In genomic region chr5:53023432-53023831, GRCm38 (mm10) we compare ENCODE assay signal across 28 mouse cellular contexts. TPM values are rescaled to one million over a fixed set of nuclear protein-coding genes. Genes with fewer than 3 reads are reported as not detected.
A peak's percentile ranks its signal among the peaks of the same experiment; 100 is the strongest.
DNase-seq lines count a peak whose midpoint lies in the region; ATAC-seq lines count a peak whose summit lies in the region.
"Had no signal": no experiment of that assay in that cellular context is flagged by ENCODE, and none has a peak within 500 bp of the region (broad histone marks: within the 10 kb centered on the region; RNA-seq: fewer than 3 reads in every experiment).

No protein-coding gene starts in this region.

- no peaks in the 10 kb centered on the region for H3K36me3 ChIP-seq in forebrain, embryonic 15.5 days
- H3K36me3 ChIP-seq in forebrain, embryonic 13.5 days (ENCODE audit: poor library complexity, severe bottlenecking), result no peaks in the 10 kb centered on the region
- H3K36me3 ChIP-seq in kidney, embryonic 15.5 days, result no peaks in the 10 kb centered on the region
- H3K36me3 ChIP-seq in intestine, embryonic 16.5 days (ENCODE audit: control insufficient read depth, insufficient read depth, low read length), result no peaks in the 10 kb centered on the region
- H3K36me3 ChIP-seq: embryonic facial prominence, embryonic 12.5 days; embryonic facial prominence, embryonic 15.5 days; heart, embryonic 12.5 days; heart, embryonic 15.5 days; hindbrain, embryonic 10.5 days; hindbrain, embryonic 13.5 days had no signal

- 19% methylated on average over 2 of the region's 2 CpGs for WGBS in forebrain, embryonic 15.5 days
- WGBS in forebrain, embryonic 13.5 days, result 23% methylated on average over 2 of the region's 2 CpGs
- WGBS in kidney, embryonic 15.5 days, result 64% methylated on average over 2 of the region's 2 CpGs
- WGBS in intestine, embryonic 16.5 days, result 57% methylated on average over 2 of the region's 2 CpGs

- H3K4me3 ChIP-seq in forebrain, embryonic 15.5 days, result no peak overlapping the region
- H3K4me3 ChIP-seq in forebrain, embryonic 13.5 days, result no peak overlapping the region
- no peak overlapping the region for H3K4me3 ChIP-seq in kidney, embryonic 15.5 days (replicated peaks)
- no peak overlapping the region for H3K4me3 ChIP-seq in intestine, embryonic 16.5 days (ENCODE audit: low read length)
- H3K4me3 ChIP-seq: embryonic facial prominence, embryonic 12.5 days; embryonic facial prominence, embryonic 15.5 days; heart, embryonic 12.5 days; heart, embryonic 15.5 days; hindbrain, embryonic 10.5 days; hindbrain, embryonic 13.5 days had no signal

- no peak for DNase-seq in kidney, adult 18-20 months
- no peak for DNase-seq in gastrocnemius, postnatal 25 days
- DNase-seq in spleen, adult 18-20 months, result no peak
- DNase-seq: adrenal gland, postnatal 14 days; cerebellum, adult 11 months; cerebellum, adult 2 months; cerebellum, adult 9-11 months; cerebellum, postnatal 25 days; gastrocnemius, postnatal 10 days; heart, adult 18-20 months; heart, postnatal 10 days; heart, postnatal 36 days had no signal

- H3K27me3 ChIP-seq in forebrain, embryonic 15.5 days, result no peaks in the 10 kb centered on the region
- no peaks in the 10 kb centered on the region for H3K27me3 ChIP-seq in forebrain, embryonic 13.5 days
- peaks cover 3% of the 10 kb centered on the region; the same call in 1 of the 2 replicates for H3K27me3 ChIP-seq in kidney, embryonic 15.5 days
- no peaks in the 10 kb centered on the region for H3K27me3 ChIP-seq in intestine, embryonic 16.5 days (replicated peaks; ENCODE audit: control insufficient read depth, insufficient read depth, low read length)
- H3K27me3 ChIP-seq: embryonic facial prominence, embryonic 12.5 days; embryonic facial prominence, embryonic 15.5 days; heart, embryonic 12.5 days; heart, embryonic 15.5 days had no signal

- H3K27ac ChIP-seq in forebrain, embryonic 15.5 days (replicated peaks), result no peak overlapping the region
- H3K27ac ChIP-seq in forebrain, embryonic 13.5 days, result no peak overlapping the region
- no peak overlapping the region for H3K27ac ChIP-seq in kidney, embryonic 15.5 days
- peak overlapping the region; percentile 60; the same call in 1 of the 2 replicates for H3K27ac ChIP-seq in intestine, embryonic 16.5 days (ENCODE audit: low read length)
- H3K27ac ChIP-seq: embryonic facial prominence, embryonic 12.5 days; embryonic facial prominence, embryonic 15.5 days; heart, embryonic 15.5 days; hindbrain, embryonic 10.5 days; hindbrain, embryonic 13.5 days had no signal

- 0 out of 2 replicates have a peak, but pooled peaks have one; percentile 13 for ATAC-seq in forebrain, embryonic 15.5 days (replicated peaks)
- ATAC-seq in forebrain, embryonic 13.5 days, result no peak
- 0 out of 2 replicates have a peak, but pooled peaks have one; percentile 16 for ATAC-seq in kidney, embryonic 15.5 days (replicated peaks; ENCODE audit: low FRiP score)
- peak; percentile 58 for ATAC-seq in intestine, embryonic 16.5 days
- ATAC-seq: forebrain, embryonic 16.5 days; hindbrain, embryonic 16.5 days had no signal

- H3K4me1 ChIP-seq in forebrain, embryonic 15.5 days, result 0 out of 2 replicates have a peak, but pooled peaks cover 2% of the 10 kb centered on the region
- peaks cover 3% of the 10 kb centered on the region; the same call in 1 of the 2 replicates for H3K4me1 ChIP-seq in forebrain, embryonic 13.5 days
- H3K4me1 ChIP-seq in kidney, embryonic 15.5 days, result peaks cover 7% of the 10 kb centered on the region; the same call in 1 of the 2 replicates
- H3K4me1 ChIP-seq in intestine, embryonic 16.5 days (ENCODE audit: control insufficient read depth, insufficient read depth, low read length), result peaks cover 6% of the 10 kb centered on the region; the same call in 1 of the 2 replicates
- H3K4me1 ChIP-seq: embryonic facial prominence, embryonic 12.5 days; embryonic facial prominence, embryonic 15.5 days; heart, embryonic 12.5 days; heart, embryonic 15.5 days; hindbrain, embryonic 13.5 days had no signal

- H3K9ac ChIP-seq in forebrain, embryonic 15.5 days (replicated peaks), result no peak overlapping the region
- no peak overlapping the region for H3K9ac ChIP-seq in forebrain, embryonic 13.5 days
- no peak overlapping the region for H3K9ac ChIP-seq in kidney, embryonic 15.5 days
- H3K9ac ChIP-seq in intestine, embryonic 16.5 days (ENCODE audit: low read depth, low read length), result no peak overlapping the region
- H3K9ac ChIP-seq: embryonic facial prominence, embryonic 12.5 days; embryonic facial prominence, embryonic 15.5 days; heart, embryonic 12.5 days; heart, embryonic 15.5 days; hindbrain, embryonic 13.5 days had no signal

- no peak overlapping the region for H3K4me2 ChIP-seq in forebrain, embryonic 15.5 days (replicated peaks)
- H3K4me2 ChIP-seq in forebrain, embryonic 13.5 days, result no peak overlapping the region
- no peak overlapping the region for H3K4me2 ChIP-seq in kidney, embryonic 15.5 days
- H3K4me2 ChIP-seq in intestine, embryonic 16.5 days (ENCODE audit: low read depth, low read length), result no peak overlapping the region
- H3K4me2 ChIP-seq: embryonic facial prominence, embryonic 12.5 days; embryonic facial prominence, embryonic 15.5 days; heart, embryonic 12.5 days; heart, embryonic 15.5 days; hindbrain, embryonic 13.5 days had no signal

- no peaks in the 10 kb centered on the region for H3K9me3 ChIP-seq in forebrain, embryonic 15.5 days
- H3K9me3 ChIP-seq in forebrain, embryonic 13.5 days (replicated peaks), result no peaks in the 10 kb centered on the region
- H3K9me3 ChIP-seq in kidney, embryonic 15.5 days (replicated peaks), result 0 out of 2 replicates have a peak, but pooled peaks cover 3% of the 10 kb centered on the region
- H3K9me3 ChIP-seq in intestine, embryonic 16.5 days (ENCODE audit: control insufficient read depth, low read length), result no peaks in the 10 kb centered on the region
- H3K9me3 ChIP-seq: embryonic facial prominence, embryonic 12.5 days; embryonic facial prominence, embryonic 15.5 days; heart, embryonic 15.5 days; hindbrain, embryonic 10.5 days; hindbrain, embryonic 13.5 days had no signal

RNA-seq across cellular contexts. Expression of gene Slc34a2, which starts 14.4 kb away (rescaled TPM):
- not detected in 2 replicates for polyA plus RNA-seq in forebrain, embryonic 15.5 days (2015; fragmentation: Nextera tagmentation; extraction: Ambion mirVana)
- not detected in 2 replicates for polyA plus RNA-seq in forebrain, embryonic 13.5 days (2015; fragmentation: Nextera tagmentation; extraction: Ambion mirVana)
- 0.43 and 0.57 TPM in 2 replicates for polyA plus RNA-seq in kidney, embryonic 15.5 days (2015; fragmentation: Nextera tagmentation; extraction: Ambion mirVana)
- polyA plus RNA-seq in intestine, embryonic 16.5 days (2015; fragmentation: Nextera tagmentation; extraction: Ambion mirVana), result 29.5 and 51.3 TPM in 2 replicates
- not detected for total RNA-seq in gastrocnemius, postnatal 25 days (2021)
- total RNA-seq: adrenal gland, adult 18-20 months; common myeloid progenitor, adult 5-6 weeks; gastrocnemius, adult 18-20 months; gastrocnemius, postnatal 10 days; heart, postnatal 10 days had no signal
- polyA plus RNA-seq: forebrain, embryonic 11.5 days; forebrain, embryonic 16.5 days; heart, embryonic 12.5 days; hindbrain, embryonic 10.5 days; hindbrain, embryonic 13.5 days had no signal

Comparison
In these comparisons a context has a peak if more than half of its experiments do, and no peak if none do; other contexts are left out.
1. RNA of gene Slc34a2, which starts 14.4 kb away (polyA plus RNA-seq): 29.5 to 51.3 TPM in intestine, embryonic 16.5 days; 0.43 to 0.57 TPM in kidney, embryonic 15.5 days, not detected in forebrain, embryonic 13.5 days and not detected in forebrain, embryonic 15.5 days; every median in the first group is over 10 times any median in the second.